Comparison of ENCODE assay signal across 24 mouse cellular contexts in genomic region chr6:120746416-120746815, GRCm38 (mm10). TPM values are rescaled to one million over a fixed set of nuclear protein-coding genes. Genes with fewer than 3 reads are reported as not detected.
DNase-seq lines count a peak whose midpoint lies in the region; ATAC-seq and TF ChIP-seq lines count a peak whose summit lies in the region.
"Had no signal": no experiment of that assay in that cellular context is flagged by ENCODE, and none has a peak within 500 bp of the region (broad histone marks: within the 10 kb centered on the region; RNA-seq: fewer than 3 reads in every experiment).

No protein-coding gene starts in this region.

- no peaks in the 10 kb centered on the region for H3K9me3 ChIP-seq in kidney, embryonic 14.5 days (ENCODE audit: control insufficient read depth, low read length)
- no peaks in the 10 kb centered on the region for H3K9me3 ChIP-seq in kidney, postnatal 0 days (replicated peaks; ENCODE audit: low read length)
- H3K9me3 ChIP-seq: embryonic facial prominence, embryonic 13.5 days; embryonic facial prominence, embryonic 15.5 days; forebrain, embryonic 10.5 days; forebrain, embryonic 12.5 days had no signal

- WGBS in kidney, embryonic 14.5 days = 85% methylated on average over 2 of the region's 2 CpGs
- WGBS in kidney, postnatal 0 days = 74% methylated on average over 2 of the region's 2 CpGs

- H3K27ac ChIP-seq in kidney, embryonic 14.5 days (ENCODE audit: low read depth, low read length) = no peak overlapping the region
- no peak overlapping the region for H3K27ac ChIP-seq in kidney, postnatal 0 days
- H3K27ac ChIP-seq: embryonic facial prominence, embryonic 13.5 days; embryonic facial prominence, embryonic 15.5 days; forebrain, embryonic 10.5 days; forebrain, embryonic 12.5 days had no signal

- H3K4me3 ChIP-seq in kidney, embryonic 14.5 days (ENCODE audit: low read length) = no peak overlapping the region
- no peak overlapping the region for H3K4me3 ChIP-seq in kidney, postnatal 0 days (replicated peaks; ENCODE audit: low read depth, low read length)
- H3K4me3 ChIP-seq: embryonic facial prominence, embryonic 13.5 days; embryonic facial prominence, embryonic 15.5 days; erythroblast, embryonic 14.5 days; forebrain, embryonic 10.5 days; forebrain, embryonic 12.5 days had no signal

- H3K9ac ChIP-seq in kidney, embryonic 14.5 days (ENCODE audit: low read depth, low read length) = no peak overlapping the region
- H3K9ac ChIP-seq in kidney, postnatal 0 days (ENCODE audit: low read depth, low read length) = no peak overlapping the region
- H3K9ac ChIP-seq: embryonic facial prominence, embryonic 13.5 days; embryonic facial prominence, embryonic 15.5 days; forebrain, embryonic 12.5 days had no signal

- H3K4me2 ChIP-seq in kidney, embryonic 14.5 days (replicated peaks; ENCODE audit: low read depth, low read length) = no peak overlapping the region
- no peak overlapping the region for H3K4me2 ChIP-seq in kidney, postnatal 0 days (ENCODE audit: low read length)
- H3K4me2 ChIP-seq: embryonic facial prominence, embryonic 13.5 days; embryonic facial prominence, embryonic 15.5 days; forebrain, embryonic 12.5 days had no signal

- no peaks in the 10 kb centered on the region for H3K36me3 ChIP-seq in kidney, embryonic 14.5 days (ENCODE audit: control insufficient read depth, insufficient read depth, low read length)
- H3K36me3 ChIP-seq in kidney, postnatal 0 days (ENCODE audit: insufficient read depth, low read length) = no peaks in the 10 kb centered on the region
- H3K36me3 ChIP-seq: embryonic facial prominence, embryonic 15.5 days had no signal

- no peak for TF ChIP-seq CTCF in kidney, postnatal 0 days (IDR thresholded peaks at IDR 0.05; ENCODE audit: low read depth)

- peak; percentile 7 for DNase-seq in kidney, adult 11 months
- no peak for DNase-seq in kidney, postnatal 25 days
- peak; percentile 15 to 50 for DNase-seq in kidney, adult 8-10 months
- peak; percentile 10 for DNase-seq in kidney, postnatal 0 days (ENCODE audit: low spot score)
- DNase-seq in kidney, postnatal 10 days = no peak
- peak; percentile 38 to 44 for DNase-seq in kidney, postnatal 36 days
- no peak for DNase-seq in kidney, postnatal 4 days
- DNase-seq: adrenal gland, adult 2 months; adrenal gland, postnatal 10 days; adrenal gland, postnatal 25 days; cerebellum, adult 11 months; cerebellum, adult 18-20 months; cerebellum, adult 8-10 months; cerebellum, adult 9-11 months; cerebellum, postnatal 14 days; cerebellum, postnatal 36 days; embryo, embryonic 11 days had no signal

- H3K27me3 ChIP-seq in kidney, embryonic 14.5 days (ENCODE audit: control insufficient read depth, insufficient read depth, low read length) = no peaks in the 10 kb centered on the region
- H3K27me3 ChIP-seq in kidney, postnatal 0 days (ENCODE audit: insufficient read depth, low read length) = no peaks in the 10 kb centered on the region
- H3K27me3 ChIP-seq: embryonic facial prominence, embryonic 13.5 days; embryonic facial prominence, embryonic 15.5 days; forebrain, embryonic 12.5 days had no signal

- ATAC-seq in kidney, embryonic 14.5 days (ENCODE audit: low FRiP score, low TSS enrichment) = no peak
- ATAC-seq in kidney, postnatal 0 days (replicated peaks; ENCODE audit: low FRiP score, low read depth) = no peak
- ATAC-seq: forebrain, embryonic 14.5 days had no signal

- H3K4me1 ChIP-seq in kidney, embryonic 14.5 days (ENCODE audit: control insufficient read depth, insufficient read depth, low read length) = no peaks in the 10 kb centered on the region
- no peaks in the 10 kb centered on the region for H3K4me1 ChIP-seq in kidney, postnatal 0 days (replicated peaks; ENCODE audit: insufficient read depth, low read length)
- H3K4me1 ChIP-seq: embryonic facial prominence, embryonic 13.5 days; embryonic facial prominence, embryonic 15.5 days; forebrain, embryonic 10.5 days; forebrain, embryonic 12.5 days had no signal

RNA-seq across cellular contexts. Expression of gene Slc25a18, which starts 27.0 kb away (rescaled TPM):
- polyA plus RNA-seq in kidney, embryonic 14.5 days (2014; fragmentation: Nextera tagmentation; extraction: Ambion mirVana) = 0.16 TPM in 1 of 2 replicates, not detected in the other
- polyA plus RNA-seq in kidney, postnatal 0 days (2015; fragmentation: Nextera tagmentation; extraction: Ambion mirVana) = 0.11 TPM in 1 of 2 replicates, not detected in the other

Comparison
In these comparisons a context has a peak if more than half of its experiments do, and no peak if none do; other contexts are left out.
1. DNase-seq: peak in kidney, adult 11 months (single experiment), kidney, adult 8-10 months (2 of 2), kidney, postnatal 0 days (single experiment) and kidney, postnatal 36 days (2 of 2); none in kidney, postnatal 25 days (0 of 2), kidney, postnatal 10 days (single experiment) and kidney, postnatal 4 days (0 of 2).